Mouse (Mus musculus) thymus, adult 2 months (tissue): ENCODE measurements around the gene Fam222b. TPM values are rescaled to one million over a fixed set of nuclear protein-coding genes. Genes with fewer than 3 reads are reported as not detected.

ENCODE experiments used
- DNase-seq: peaks from one replicate; pipeline ENCODE4 v3.0.0; 2021
- H3K27ac ChIP-seq: fragments of 200-500 bp; 2 replicates; pipeline ENCODE4 v1.5.1; 2012; ENCODE audit warnings: low read length, control low read depth; ENCODE audit not compliant: control insufficient read depth, insufficient read depth
- H3K27me3 ChIP-seq: fragments of 200-500 bp; 2 replicates; pipeline ENCODE4 v1.6.1; 2012; ENCODE audit warnings: mild to moderate bottlenecking, low read length, moderate library complexity, mixed read lengths; ENCODE audit not compliant: control insufficient read depth, insufficient read depth
- H3K36me3 ChIP-seq: fragments of 200-500 bp; 2 replicates; pipeline ENCODE4 v1.6.1; 2012; ENCODE audit warnings: mild to moderate bottlenecking, low read length, moderate library complexity; ENCODE audit not compliant: control insufficient read depth, insufficient read depth
- H3K4me1 ChIP-seq: fragments of 200-500 bp; replicated peaks from 2 replicates; pipeline ENCODE4 v1.6.1; 2012; ENCODE audit warnings: low read length; ENCODE audit not compliant: control insufficient read depth, insufficient read depth
- H3K4me3 ChIP-seq: fragments of 200-500 bp; 2 replicates; pipeline ENCODE4 v1.5.1; 2012; ENCODE audit warnings: mild to moderate bottlenecking, low read length, control low read depth, moderate library complexity; ENCODE audit not compliant: control insufficient read depth, insufficient read depth
- CTCF ChIP-seq: fragments of 200-500 bp; IDR thresholded peaks from 2 replicates; pipeline ENCODE4 v1.5.1; 2012; ENCODE audit warnings: mild to moderate bottlenecking, control low read depth, low read length, moderate library complexity, borderline replicate concordance; ENCODE audit not compliant: control insufficient read depth, poor library complexity, insufficient read depth; ENCODE audit errors: extremely low read depth
- POLR2A ChIP-seq: fragments of 200-500 bp; IDR thresholded peaks from 2 replicates; pipeline ENCODE4 v1.6.1; 2012; ENCODE audit warnings: mild to moderate bottlenecking, low read length, control low read depth, moderate library complexity; ENCODE audit not compliant: control insufficient read depth, poor library complexity, insufficient read depth; ENCODE audit errors: extremely low read depth
- WGBS: fragments of 180-500 bp; shearing (Covaris S2); methylation state at CpG from one replicate; pipeline ENCODE4 v1.1.7; 2018; 5-methylcytosine and 5-hydroxymethylcytosine counted together
- polyA plus RNA-seq: library from polyadenylated mRNA; depleted of rRNA; stranded (reverse); fragments of >200 nt; gene quantifications from 2 replicates; pipeline ENCODE4 v1.2.3, GENCODE M21; 2012

Gene Fam222b
- polyA plus RNA-seq, 1 experiment, result 17.6 TPM

GRCm38 (mm10) chr11:78140665-78141064, 46.2 kb downstream of the Fam222b start:
- no peak for DNase-seq
- Histone ChIP-seq H3K4me3 (no peak overlapping the region), H3K4me1 (no peaks in the 10 kb centered on the region), H3K27me3 (no peaks in the 10 kb centered on the region), H3K36me3 (no peaks in the 10 kb centered on the region; the same call in 1 of the 2 replicates), H3K27ac (no peak overlapping the region)
- TF ChIP-seq CTCF, result no peak
- no peak for TF ChIP-seq POLR2A
- WGBS, result 85% methylated on average over 5 of the region's 5 CpGs

DNA sequence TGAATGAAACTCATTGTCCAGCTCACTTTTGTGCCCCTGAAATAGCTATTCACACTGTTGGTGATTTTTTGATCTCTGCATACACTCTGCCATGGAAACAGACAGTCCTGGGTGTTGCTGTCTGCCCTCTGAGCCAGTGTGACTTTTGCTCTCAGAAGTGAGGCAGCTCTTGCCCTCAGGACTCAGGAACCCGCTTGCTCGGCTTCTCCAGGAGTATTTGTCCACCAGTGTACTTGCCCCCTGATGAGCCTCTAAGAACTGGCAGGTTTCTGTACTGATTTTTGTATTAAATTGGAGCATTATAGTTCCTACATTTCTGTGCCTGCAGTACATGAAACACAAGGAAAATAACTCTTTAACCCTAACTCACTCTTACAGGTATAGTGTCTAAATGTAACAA, 49.1 kb downstream of the Fam222b start:
- Histone ChIP-seq H3K36me3 (no peaks in the 10 kb centered on the region; the same call in 1 of the 2 replicates), H3K4me3 (no peak overlapping the region), H3K4me1 (no peaks in the 10 kb centered on the region), H3K27ac (no peak overlapping the region), H3K27me3 (no peaks in the 10 kb centered on the region)
- 100% methylated on average over 2 of the region's 2 CpGs for WGBS
- DNase-seq, result no peak
- TF ChIP-seq POLR2A (no peak), CTCF (no peak)

DNA sequence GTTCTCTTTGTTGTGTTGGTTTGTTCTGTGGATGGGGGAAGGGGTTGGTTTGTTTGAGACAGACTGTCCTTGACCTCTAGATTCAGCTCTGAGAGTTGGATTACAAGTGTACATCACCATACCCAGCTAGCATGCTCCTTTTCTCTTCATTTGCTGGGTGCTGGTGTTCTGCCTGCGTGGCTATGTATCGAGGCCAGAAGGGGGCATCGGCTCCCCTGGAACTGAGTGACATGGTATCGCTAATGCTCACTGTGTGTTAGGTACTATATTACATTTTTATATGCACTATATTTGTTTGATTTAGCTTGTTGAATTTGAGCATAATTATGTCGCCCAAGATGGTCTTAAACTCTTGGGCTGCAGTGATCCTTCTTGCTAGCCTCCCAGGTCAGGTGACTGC, 51.7 kb downstream of the Fam222b start:
- Histone ChIP-seq H3K27ac (no peak overlapping the region), H3K4me3 (no peak overlapping the region), H3K4me1 (no peaks in the 10 kb centered on the region), H3K36me3 (no peaks in the 10 kb centered on the region; the same call in 1 of the 2 replicates), H3K27me3 (no peaks in the 10 kb centered on the region)
- TF ChIP-seq CTCF (no peak), POLR2A (no peak)
- no peak for DNase-seq
- 92% methylated on average over 5 of the region's 5 CpGs for WGBS

- WGBS, result 94% methylated on average over 6 of the region's 6 CpGs
- DNase-seq, result no peak
- Histone ChIP-seq H3K27me3 (no peaks in the 10 kb centered on the region), H3K27ac (no peak overlapping the region), H3K4me3 (no peak overlapping the region), H3K36me3 (no peaks in the 10 kb centered on the region; the same call in 1 of the 2 replicates), H3K4me1 (no peaks in the 10 kb centered on the region)
- TF ChIP-seq CTCF (no peak), POLR2A (no peak)
Observed at GRCm38 (mm10) chr11:78146707-78147543, 52.5 kb downstream of the Fam222b start.

GRCm38 (mm10) chr11:78151161-78151560, 56.7 kb downstream of the Fam222b start:
- TF ChIP-seq POLR2A (no peak), CTCF (no peak)
- 82% methylated on average over 1 of the region's 1 CpGs for WGBS
- no peaks in the 10 kb centered on the region for H3K36me3 ChIP-seq

GRCm38 (mm10) chr11:78152299-78153231, 58.1 kb downstream of the Fam222b start:
- Histone ChIP-seq H3K4me1 (no peaks in the 10 kb centered on the region), H3K36me3 (peaks cover 2% of the 10 kb centered on the region), H3K27ac (no peak overlapping the region), H3K27me3 (no peaks in the 10 kb centered on the region), H3K4me3 (no peak overlapping the region)
- no peak for TF ChIP-seq POLR2A
- no peak for TF ChIP-seq CTCF
- WGBS, result 91% methylated on average over 9 of the region's 9 CpGs
- DNase-seq, result no peak

More at GRCm38 (mm10) chr11:78151161-78151560, 56.7 kb downstream of the Fam222b start:
- Histone ChIP-seq H3K4me1 (no peaks in the 10 kb centered on the region), H3K27me3 (no peaks in the 10 kb centered on the region), H3K27ac (no peak overlapping the region), H3K4me3 (no peak overlapping the region)
- DNase-seq, result no peak
